Mouse (Mus musculus) gastrocnemius, postnatal 14 days (tissue): ENCODE data around the gene Vmn1r122. TPM values are rescaled to one million over a fixed set of nuclear protein-coding genes. Genes with fewer than 3 reads are reported as not detected.
"Not testable (repeated sequence)": the region's sequence is repeated elsewhere in the genome, so short reads cannot be mapped to it uniquely, and the experiment has no call there.

Source experiments
- DNase-seq: peaks from one replicate; pipeline ENCODE4 v3.0.0; 2021; ENCODE audit warnings: mixed read lengths
- intact Hi-C: fragments of 180-260 bp; cut with DNase I; formaldehyde crosslinking; loops from one replicate; pipeline ENCODE4 v1.15.1; 2025; ENCODE audit warnings: low total_unique reads
- long read RNA-seq, 2 experiments: library from polyadenylated mRNA; stranded (forward); transcript quantifications; one replicate each; pipeline ENCODE4 v2.0.0; 2021
- total RNA-seq, 2 experiments: library from RNA; stranded (reverse); gene quantifications; 2 replicates each; pipeline ENCODE4 v1.2.3; 2021

Gene Vmn1r122
- total RNA-seq = not detected
- long read RNA-seq, experiment 1 = 0 reads
- long read RNA-seq, experiment 2 = 0 reads

DNA sequence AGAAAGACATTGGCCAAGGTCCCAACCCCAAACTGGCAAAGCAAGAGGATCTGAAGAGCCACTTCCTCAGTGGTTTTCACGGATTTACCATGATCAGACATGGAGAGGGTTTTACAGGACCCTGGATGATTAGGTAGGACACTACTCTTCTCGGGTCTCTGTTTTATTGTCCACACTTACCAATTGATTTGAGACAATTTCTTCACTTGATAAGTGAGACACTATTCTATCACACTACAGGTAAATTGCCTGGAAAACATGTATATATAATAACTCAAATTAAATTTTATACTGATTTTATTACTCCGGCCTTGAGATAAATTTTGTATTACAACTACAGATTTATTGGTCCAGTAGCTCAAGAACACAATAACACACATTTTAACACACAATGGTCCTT, at the start of gene Vmn1r122:
Gene Vmn1r122, minus strand, starts transcription at position 101 of the 400 bp plus-strand sequence.
- DNase-seq, intact Hi-C loops: not testable (repeated sequence)

DNA sequence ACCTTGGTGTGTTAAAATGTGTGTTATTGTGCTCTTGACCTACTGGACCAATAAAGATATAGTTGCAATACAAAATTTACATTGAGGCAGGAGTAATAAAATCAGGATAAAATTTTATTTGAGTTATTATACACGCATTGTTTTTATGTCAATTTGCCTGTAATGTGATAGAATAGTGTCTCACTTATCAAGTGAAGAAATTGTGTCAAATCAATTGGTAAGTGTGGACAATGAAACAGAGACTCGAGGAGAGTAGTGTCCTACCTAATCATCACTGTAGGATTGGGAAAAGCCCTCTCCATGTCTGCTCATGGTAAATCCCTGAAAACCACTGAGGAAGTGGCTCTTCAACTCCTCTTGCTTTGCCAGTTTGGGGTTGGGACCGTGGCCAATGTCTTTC, 28.0 kb upstream of the Vmn1r122 start, which contains the start of gene Vmn1r123:
Gene Vmn1r123, plus strand, starts transcription at position 301 of the 400 bp plus-strand sequence.
- intact Hi-C loops, DNase-seq: not testable (repeated sequence)

DNA sequence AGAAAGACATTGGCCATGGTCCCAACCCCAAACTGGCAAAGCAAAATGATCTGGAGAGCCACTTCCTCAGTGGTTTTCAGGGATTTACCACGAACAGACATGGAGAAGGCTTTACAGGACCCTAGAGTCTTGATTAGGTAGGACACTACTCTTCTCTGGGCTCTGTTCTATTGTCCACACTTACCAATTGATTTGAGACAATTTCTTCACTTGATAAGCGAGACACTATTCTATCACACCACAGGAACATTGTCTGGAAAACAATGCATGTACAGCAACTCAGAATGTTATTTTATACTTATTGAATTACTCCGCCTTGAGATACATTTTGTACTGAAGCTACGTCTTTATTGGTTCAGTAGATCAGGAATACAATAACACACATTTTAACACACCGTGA, 35.5 kb downstream of the Vmn1r122 start, which contains the start of gene Vmn1r121:
Gene Vmn1r121, minus strand, starts transcription at position 101 of the 400 bp plus-strand sequence.
- DNase-seq, intact Hi-C loops: not testable (repeated sequence)

Other genes starting within 250 kb of the Vmn1r122 start
- gene Vmn1r118, start 221.8 kb downstream of the Vmn1r122 start, total RNA-seq = not detected
- gene Vmn1r119, start 121.7 kb downstream of the Vmn1r122 start, total RNA-seq = not detected
- gene Vmn1r120, start 80.3 kb downstream of the Vmn1r122 start, total RNA-seq = not detected
- gene Vmn1r121, start 35.6 kb downstream of the Vmn1r122 start, total RNA-seq = not detected
- not detected for gene Vmn1r123, start 28.1 kb upstream of the Vmn1r122 start, total RNA-seq
- gene Gm5157, start 56.3 kb upstream of the Vmn1r122 start, total RNA-seq = not detected
- gene Vmn1r124, start 126.5 kb upstream of the Vmn1r122 start, total RNA-seq = not detected
- not detected for gene Vmn1r125, start 138.1 kb upstream of the Vmn1r122 start, total RNA-seq
- not detected for gene Vmn1r126, start 167.3 kb upstream of the Vmn1r122 start, total RNA-seq
- not detected for gene Vmn1r127, start 185.7 kb upstream of the Vmn1r122 start, total RNA-seq
- not detected for gene Vmn1r128, start 215.2 kb upstream of the Vmn1r122 start, total RNA-seq
- gene Vmn1r129, start 227.2 kb upstream of the Vmn1r122 start, total RNA-seq = not detected